Mouse (Mus musculus): ENCODE results near the gene Sertad3. TPM values are rescaled to one million over a fixed set of nuclear protein-coding genes. Genes with fewer than 3 reads are reported as not detected.
A peak's percentile ranks its signal among the peaks of the same experiment; 100 is the strongest.

Sertad3 gene
- total RNA-seq, 1 experiment from 2014 or later: 12.9 TPM

DNA sequence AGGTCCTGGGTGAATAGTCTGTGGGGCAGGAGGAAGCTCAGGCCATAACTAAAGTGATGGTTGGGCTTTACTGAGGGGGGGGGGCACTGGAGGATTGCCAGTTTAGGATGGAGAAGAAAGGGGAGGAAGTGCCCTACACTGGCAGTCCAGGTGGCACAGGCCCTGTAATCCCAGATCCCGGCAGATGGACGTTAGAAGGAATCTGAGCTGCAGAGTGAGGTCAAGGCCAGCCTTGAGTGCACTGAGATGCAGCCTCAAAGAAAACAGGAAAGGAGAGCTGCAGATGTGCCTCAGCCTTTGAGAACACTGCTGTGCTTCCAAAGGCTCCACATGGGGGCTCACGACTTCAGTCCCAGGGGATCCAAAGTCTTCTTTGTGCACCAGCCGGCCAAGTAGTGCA, 5.9 kb upstream of the Sertad3 start:
- peak; percentile 29 for DNase-seq

DNA sequence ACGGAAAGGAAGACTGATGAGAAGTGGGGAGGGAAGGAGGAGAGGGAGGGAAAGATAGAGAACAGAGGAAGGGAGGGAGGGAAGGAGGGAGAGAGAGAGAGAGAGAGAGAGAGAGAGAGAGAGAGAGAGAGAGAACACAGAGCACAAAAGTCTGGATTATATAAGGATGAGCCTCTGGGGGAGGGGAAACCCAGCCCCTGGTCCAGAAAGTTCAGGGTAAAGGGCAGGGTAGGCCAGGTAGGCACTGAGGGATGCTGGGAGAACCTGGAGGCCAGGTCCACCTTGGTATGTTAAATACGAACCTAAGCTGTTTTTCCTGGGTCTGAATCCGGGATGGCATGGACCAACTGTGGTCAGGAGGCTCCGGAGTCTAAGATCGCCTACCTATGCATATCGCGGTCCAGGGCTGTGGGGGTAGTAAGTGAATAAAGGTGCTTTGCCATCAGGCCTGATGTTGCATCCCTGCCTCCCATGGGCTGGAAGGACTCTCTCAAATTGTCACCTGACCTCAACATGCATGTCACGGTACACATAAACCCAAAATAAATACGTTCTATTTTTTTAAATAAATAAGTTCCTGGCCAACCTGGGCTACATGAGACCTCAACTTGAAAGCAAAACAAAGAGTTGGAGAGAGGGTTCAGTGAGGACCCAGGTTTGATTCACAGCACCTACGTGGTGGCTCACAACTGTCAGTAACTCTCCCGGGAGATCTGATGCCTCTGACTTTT, 2.0 kb upstream of the Sertad3 start:
- no peak for DNase-seq

DNA sequence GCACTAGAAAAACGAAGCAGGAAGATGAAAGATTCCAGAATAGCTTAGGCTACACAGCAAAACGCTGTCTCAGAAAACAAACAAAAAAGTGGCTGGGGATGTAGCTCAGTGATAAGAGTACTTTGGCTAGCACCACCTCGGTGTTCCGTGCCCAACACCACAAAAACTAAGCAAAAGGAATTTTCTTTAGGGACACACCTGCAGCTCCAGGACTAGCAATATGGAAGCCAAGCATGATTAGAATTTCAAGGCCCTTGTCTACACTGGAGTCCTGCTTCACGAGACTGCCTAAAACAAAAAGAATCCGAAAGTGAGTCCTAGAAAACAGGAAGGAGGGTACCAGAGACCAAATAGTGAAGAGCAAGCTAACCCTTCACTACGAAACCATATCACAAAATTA, 972 bp upstream of the Sertad3 start:
- no peak for DNase-seq

DNA sequence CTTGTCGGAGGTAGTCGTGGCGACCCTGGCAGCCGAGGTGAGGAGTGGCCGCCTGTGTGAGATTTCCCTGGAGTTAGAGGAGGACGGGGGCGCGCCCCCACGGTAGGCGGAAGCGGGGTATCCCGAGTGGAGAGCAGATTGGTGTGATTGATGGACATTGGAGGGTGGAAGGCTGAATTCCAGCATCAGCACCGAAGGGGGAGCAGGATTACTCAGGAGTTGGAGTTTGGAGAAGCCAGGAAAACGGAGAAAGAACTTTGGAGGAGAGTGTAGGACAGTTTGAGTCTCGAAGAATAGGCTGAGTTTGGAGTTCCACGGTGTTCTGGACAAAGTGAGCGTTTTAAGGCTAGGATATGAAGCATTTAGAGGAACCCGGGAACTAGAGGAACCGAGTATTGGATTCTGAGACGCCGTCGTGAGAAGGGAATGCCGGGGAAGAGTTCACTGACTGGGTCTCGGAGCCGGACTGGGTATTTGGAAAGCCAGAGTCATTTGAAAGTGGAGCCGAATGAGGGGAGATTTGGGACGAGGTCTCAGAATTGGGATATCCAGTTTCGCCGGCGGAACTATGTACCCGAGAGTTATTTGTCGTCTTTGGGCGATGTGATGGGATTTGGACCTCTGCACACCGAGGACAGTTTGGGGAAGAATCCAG, 394 bp downstream of the Sertad3 start:
- DNase-seq: no peak

DNA sequence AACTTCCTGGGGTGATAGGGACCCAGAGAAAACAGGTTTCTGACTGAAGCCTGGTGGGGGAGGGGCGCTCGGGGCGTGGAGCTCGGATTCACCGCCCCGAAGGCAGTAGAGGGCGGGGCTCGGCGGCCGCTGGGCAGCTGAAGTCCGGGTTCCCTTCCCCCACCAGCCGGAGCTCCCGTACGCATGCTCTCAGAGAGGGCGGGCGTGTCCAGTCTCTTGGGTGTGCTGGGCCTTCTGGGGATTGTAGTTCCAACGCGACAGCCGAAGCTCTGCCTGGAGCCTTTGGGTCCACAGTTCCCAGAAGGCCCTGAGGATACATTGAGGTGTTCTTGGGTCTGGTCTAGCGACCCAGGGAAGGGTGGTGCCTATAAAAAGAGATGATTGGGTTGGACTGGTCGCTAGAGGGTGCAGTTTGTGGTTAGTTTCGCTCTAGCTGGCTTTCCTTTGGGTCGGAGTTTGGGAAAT, 954 bp downstream of the Sertad3 start:
- peak; percentile 99 for DNase-seq

DNA sequence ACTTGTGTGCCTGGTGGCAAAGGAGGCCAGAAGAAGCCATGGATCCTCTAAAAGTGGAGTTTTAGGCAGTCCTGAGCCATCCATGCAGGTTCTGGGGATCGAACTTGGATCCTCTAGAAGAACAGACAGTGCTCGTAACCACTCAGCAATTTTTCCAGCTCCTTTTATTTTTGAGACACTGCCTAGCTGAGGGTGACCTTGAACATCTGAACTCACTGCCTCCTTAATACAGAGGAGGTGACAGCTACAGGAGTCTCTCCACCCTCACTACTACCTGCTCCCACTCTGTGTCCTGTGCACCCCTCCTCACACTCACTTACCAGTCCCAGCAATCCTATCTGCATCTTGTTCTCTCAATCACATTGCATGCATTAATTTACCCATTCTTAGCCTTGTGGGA, 2.0 kb downstream of the Sertad3 start:
- DNase-seq: no peak

DNA sequence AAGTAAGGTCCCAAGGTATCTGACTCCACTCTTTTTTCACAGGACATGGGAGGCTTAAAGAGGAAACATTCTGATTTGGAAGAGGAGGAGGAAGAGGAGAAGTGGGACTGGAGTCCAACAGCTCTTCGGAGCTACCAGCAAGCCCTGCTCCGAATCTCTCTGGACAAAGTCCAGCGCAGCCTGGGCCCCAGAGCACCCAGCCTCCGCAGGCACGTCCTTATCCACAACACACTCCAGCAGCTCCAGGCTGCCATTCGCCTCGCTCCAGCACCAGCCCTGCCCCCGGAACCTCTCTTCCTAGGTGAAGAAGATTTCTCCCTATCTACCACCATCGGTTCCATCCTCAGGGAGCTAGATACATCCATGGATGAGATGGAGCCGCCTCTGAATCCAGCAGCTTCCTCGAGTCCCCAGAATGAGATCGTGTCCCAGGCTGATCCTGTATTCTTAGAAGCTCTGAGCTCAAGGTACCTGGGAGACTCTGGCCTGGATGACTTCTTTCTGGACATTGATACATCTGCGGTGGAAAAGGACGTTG, 2.6 kb downstream of the Sertad3 start:
- no peak for DNase-seq

DNA sequence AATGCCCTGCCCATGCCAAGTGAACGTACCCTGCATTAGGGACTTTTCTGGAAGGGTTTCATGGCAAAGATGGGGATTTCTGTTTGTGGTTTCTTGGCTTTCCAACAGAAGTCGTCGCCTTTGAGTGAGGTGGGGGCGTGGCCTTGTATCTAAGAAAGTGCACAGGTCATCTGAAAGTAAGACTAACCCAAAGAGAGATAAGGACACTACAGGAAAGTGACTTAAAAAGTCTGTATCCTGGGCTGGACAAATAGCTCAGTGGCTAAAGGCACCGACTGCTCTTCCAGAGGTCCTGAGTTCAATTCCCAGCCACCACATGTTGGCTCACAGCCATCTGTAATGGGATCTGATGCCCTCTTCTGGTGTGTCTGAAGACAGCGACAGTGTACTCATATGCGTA, 5.0 kb downstream of the Sertad3 start:
- no peak for DNase-seq

DNA sequence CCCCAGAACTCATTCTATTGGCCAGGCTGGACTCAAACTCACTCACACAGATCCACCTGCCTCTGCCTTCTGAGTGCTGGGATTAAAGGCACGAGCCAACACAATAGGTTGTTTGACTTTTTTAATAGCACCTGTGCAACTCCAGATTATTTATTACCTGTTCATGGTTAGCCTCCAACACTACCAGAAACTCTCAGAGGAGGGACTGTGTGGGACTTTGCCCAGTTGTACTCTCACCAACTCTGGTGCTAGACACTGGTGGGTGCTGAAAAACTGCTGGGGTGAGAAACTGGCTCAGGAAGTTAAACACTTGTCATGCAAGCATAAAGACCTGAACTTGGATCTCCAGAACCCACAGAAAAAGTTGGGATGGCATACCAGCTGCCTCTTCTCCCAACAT, 6.2 kb downstream of the Sertad3 start:
- no peak for DNase-seq

DNA sequence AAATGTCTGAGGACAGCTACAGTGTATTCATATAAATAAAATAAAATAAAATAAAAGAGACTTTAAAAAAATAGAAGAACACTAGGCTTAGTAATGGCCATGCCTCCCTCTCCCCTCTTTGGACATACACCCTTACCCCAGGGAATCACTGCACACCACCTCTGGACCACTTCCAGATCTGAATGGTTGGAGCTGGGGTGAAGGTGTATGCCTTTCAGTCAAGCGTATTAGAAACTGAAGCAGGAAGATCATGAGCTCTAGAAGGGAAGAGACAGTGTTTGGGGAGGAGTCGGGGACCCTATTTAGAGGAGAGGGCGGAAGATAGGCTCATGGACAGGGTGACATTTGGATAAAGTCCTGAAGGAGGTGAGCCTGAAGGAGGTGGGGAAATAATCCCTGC, 6.9 kb downstream of the Sertad3 start:
- no peak for DNase-seq

DNA sequence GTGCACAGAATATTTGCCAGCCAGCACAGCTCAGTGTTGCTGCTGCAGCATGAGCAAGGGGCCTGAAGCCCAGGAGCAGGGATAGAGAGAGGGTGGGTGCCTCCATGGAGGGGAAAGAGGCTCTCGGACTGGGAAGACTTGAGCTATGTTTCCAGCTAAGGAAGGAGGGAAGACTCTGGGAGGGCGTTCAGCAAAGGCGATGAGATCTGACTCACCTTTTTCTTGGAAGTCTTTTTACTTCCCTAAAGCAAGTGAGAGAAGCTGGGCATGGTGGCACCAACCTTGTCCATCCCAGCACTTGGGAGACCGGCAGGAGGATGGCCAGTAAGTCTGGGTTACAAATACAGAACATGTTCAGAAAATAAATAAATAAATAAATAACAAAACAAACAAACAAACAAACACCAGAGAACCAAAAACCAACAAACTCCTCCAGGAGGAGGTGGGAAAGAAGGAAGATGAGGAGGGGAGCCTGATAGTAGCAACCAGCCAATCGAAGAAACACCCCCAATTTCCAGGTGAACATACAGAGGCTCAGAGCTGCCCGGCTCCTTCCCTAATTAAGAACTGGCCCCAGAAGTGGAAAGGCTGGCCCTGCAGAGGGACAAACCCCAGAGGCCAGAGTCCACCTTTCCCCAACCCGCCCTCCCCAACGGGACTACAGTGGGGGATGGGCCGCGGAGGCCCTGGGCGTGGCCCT, 7.5 kb downstream of the Sertad3 start:
- no peak for DNase-seq

DNA sequence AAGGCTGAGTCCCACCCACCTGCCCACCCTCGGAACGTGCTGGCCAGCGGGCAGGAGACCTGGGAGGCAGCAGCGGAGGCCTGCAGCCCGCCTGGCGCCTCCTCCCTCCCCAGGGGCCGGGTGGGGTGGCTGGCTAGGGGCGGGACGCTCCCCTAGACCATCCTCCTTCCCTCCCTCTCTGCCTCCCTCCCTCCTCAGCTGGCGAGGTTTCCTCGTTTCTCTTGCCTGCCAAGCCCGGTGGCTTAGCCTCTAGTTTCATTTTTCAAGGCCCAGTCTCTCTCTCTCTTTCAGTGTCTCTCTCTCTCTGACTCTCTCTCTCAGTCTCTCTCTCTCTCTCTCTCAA, 8.0 kb downstream of the Sertad3 start:
- peak; percentile 97 for DNase-seq

DNA sequence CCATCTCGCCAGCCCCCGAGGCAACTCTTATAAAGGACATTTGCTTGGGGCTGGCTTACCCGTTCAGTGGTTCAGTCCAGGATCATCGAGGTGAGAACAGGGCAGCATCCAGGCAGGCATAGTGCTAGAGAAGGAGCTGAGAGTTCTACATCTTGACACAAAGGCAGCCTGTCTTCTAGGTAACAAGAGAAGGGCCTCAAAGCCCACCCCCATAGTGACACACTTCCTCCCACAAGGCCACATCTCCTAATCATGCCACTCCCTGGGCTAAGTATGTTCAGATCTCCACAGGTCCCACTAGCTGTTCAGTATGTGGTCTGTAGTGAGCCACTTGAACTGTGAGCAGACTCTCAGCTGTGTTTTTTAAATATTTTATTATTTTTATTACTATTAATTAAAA, 10.3 kb downstream of the Sertad3 start:
- DNase-seq: no peak

DNA sequence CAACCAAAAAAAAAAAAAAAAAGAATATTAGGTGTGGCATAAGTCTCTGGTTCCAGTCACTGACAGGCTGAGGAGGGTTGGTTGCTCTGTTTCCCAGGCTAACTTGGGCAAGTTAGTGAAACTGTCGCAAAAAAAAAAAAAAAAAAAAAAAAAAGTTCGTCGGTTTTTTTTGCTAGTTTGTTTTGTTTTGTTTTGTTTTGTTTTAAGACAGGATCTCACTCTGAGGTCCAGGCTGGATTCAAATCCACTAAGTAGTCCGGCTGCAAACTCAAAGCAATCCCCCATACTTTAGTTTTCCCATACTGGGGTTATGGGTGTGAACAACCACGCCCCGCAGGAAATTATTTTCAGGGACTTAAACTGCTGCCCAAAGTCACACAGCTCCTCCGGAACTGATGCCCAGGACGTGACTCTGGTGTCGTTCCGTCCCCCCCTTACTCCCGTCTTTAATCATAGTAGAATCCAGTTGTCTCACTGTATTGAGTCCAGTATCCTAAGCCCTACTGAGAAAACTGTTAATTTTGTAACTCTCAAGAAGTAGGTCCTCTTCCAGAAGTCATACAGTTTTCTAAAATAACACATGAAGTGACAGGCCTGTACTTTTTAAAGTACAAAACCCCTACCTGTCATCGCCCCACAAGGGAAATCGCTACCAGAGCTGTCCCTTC, 12.7 kb downstream of the Sertad3 start:
- peak; percentile 63 for DNase-seq

DNA sequence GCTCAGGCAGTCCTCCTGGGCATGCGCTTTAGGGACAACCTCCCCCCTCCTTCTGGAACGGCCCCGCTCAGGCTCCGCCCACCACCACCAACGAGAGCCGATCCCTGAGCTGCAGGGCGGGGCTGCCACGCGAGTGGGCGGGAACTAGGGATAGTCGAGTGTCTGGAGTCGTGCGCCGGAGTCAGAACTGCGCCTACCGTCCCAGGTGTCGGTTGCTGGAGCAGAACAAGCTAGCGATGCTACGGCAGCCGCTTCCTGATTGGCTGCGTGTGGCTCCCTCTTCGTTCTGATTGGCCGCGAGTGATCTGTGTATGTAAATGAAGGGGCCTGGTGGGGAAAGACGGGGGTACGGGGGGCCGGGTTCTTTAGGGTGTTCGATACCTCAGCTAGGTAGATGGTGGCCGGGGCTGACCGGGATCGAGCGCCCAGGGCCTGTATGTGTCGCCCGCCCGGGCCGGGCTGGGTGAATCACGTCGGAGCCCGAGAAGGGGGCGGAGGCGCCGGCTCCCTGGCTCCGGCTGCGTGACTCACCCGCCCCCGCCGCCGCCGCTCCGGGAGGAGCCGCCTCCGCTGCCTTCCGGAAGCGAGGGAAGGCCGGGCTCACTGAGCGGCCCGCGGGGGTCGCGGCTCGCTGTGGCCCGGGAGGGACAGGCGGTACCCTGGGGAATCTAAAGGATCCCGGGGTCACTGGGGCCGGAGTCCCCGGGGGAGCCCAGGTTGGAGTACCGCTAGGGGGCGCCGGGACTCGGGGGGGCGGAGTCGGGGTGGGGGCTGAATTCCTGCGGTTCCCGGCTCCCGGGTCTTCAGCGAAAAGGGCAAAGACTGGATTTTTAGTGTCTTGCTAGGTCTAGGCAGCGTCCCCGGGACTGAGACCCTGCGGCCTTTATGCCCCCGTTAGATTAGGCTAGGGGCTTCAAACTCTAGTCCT, 13.5 kb downstream of the Sertad3 start, which contains the start of gene Sertad1:
Gene Sertad1 (plus strand): TSS at position 141 of the 928 bp plus-strand sequence.
- peak; percentile 100 for DNase-seq

DNA sequence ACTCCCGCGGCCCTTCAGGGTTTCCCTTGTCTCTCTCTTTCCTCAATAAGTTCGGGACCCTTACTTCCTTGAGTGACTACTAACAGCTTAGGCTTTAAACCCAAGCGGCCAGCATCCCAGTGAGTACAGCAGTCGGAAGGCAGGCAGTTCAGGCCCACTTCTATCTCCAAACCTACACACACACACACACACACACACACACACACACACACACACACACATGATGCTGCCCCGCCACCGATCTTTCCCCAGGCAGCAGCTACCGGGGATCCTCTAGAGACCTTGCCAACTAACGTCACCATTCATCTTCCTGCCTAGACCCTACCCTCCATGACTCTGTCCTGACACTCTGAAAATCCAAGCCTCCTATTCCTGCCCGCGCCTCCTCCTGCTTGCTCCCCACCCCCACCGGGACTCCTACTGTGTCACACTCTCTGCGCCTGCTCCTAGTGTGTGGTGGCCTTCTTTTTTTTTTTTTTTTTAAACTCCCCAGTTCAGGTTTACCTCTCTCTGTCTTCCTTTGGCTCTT, 14.2 kb downstream of the Sertad3 start:
- peak; percentile 92 for DNase-seq

DNA sequence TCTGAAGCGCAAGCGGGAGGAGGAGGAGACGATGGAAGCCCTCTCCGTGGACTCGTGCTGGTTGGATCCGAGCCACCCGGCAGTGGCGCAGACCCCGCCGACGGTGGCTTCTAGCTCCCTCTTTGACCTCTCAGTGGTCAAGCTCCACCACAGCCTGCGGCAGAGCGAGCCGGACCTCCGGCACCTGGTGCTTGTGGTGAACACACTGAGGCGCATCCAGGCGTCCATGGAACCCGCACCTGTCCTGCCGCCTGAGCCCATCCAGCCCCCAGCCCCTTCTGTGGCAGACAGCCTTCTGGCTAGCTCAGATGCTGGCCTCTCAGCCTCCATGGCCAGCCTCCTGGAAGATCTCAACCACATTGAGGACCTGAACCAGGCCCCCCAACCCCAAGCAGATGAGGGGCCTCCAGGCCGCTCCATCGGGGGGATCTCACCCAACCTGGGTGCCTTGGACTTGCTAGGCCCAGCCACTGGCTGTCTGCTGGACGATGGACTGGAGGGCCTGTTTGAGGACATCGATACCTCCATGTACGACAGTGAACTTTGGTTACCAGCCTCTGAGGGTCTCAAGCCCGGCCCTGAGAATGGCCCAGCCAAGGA, 15.8 kb downstream of the Sertad3 start:
- no peak for DNase-seq

DNA sequence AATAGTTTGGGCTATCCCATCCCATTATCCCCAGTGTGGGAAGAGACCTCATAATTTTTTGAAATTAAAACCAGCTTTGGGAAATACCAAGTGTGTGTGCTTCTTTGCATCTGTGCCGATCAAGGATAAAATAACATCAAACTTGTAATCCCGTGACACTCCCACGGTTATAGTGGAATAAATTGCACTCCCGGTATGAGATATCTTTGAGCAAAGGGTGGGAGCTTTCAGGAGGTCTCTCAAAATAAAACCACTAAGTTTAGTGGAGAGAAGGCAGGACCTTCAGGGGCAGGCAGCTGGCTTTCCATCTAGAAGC, 16.6 kb downstream of the Sertad3 start:
- no peak for DNase-seq

DNA sequence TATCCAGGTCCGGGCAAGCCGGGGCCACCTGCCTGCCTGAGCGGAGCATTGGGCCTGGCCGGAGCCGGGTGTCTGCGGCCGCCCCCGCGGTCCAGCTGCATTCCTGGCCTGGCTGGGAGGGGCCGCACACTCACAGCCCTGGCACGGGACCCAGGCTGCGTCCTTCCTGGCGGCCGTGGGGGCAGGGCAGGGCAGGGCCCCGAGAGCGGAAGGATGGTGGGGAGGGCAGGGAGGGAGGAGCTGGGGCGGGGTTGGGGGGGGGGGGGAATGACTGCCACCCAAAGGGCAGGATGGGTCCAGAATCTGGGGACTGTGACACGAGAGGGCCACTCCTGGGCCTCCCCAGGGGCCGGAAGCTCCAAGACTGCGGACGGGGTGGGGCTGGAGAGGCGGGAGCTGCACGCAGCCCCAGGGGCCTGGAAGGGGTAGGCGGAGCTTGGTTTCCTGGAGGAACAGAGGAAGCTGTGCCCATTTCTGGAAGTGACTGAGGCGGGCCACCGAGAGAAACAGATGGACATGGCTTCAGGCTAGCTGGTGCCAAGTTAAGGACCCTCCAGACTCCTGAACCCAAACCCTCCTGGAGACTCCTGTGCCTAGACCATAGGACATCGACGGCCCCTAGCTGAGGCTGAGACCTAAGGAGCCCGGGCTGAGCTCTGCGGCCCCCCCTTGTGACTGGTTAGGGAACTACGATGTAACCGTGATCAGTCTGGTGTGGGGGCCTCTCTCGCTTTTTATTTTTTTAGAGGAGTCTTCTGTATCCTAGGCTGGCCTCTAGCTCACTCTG, 17.2 kb downstream of the Sertad3 start:
- DNase-seq: peak; percentile 98

DNA sequence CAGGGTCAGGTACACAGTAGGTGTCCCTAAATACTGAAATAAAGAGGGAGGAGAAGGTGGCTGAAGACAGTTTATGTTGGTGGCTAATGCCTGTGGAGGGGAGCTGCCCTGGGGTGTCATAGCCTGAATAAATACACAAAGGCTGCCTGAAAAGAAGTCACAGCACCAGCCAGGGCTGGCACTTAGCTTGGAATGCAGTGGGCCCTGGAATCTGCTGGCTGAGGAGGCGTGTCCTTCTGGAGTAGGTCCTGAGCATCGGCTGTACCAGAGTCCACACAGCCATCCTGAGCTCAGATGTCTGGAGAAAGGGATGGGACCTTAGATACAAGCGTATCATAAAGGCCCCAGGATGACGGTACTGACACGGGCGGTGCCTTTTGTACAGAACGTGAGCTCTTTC, 18.3 kb downstream of the Sertad3 start:
- no peak for DNase-seq
